Mouse (Mus musculus) forebrain, embryonic 10.5 days (tissue): ENCODE measurements around the gene Igf2bp3. TPM values are rescaled to one million over a fixed set of nuclear protein-coding genes. Genes with fewer than 3 reads are reported as not detected.

Experiments used
- DNase-seq: peaks from one replicate; pipeline ENCODE4 v3.0.0-alpha.2; 2017; ENCODE audit warnings: low spot score; ENCODE audit errors: extremely low spot score
- H3K27ac ChIP-seq: fragments of 300-500 bp; sonication (generic); 2 replicates; pipeline ENCODE4 v1.5.1; 2016; ENCODE audit warnings: mild to moderate bottlenecking
- H3K27me3 ChIP-seq: fragments of 300-500 bp; sonication (generic); 2 replicates; pipeline ENCODE4 v1.6.1; 2016; ENCODE audit warnings: mild to moderate bottlenecking; ENCODE audit not compliant: poor library complexity, severe bottlenecking
- H3K36me3 ChIP-seq: fragments of 300-500 bp; sonication (generic); replicated peaks from 2 replicates; pipeline ENCODE4 v1.6.1; 2016; ENCODE audit warnings: mild to moderate bottlenecking, moderate library complexity
- H3K4me1 ChIP-seq: fragments of 300-500 bp; sonication (generic); 2 replicates; pipeline ENCODE4 v1.6.1; 2016
- H3K4me3 ChIP-seq: fragments of 300-500 bp; sonication (generic); 2 replicates; pipeline ENCODE4 v1.5.1; 2016; ENCODE audit warnings: mild to moderate bottlenecking, moderate library complexity
- H3K9me3 ChIP-seq: fragments of 300-500 bp; sonication (generic); 2 replicates; pipeline ENCODE4 v1.6.1; 2016; ENCODE audit warnings: mild to moderate bottlenecking, moderate library complexity
- WGBS: fragments of 180-500 bp; shearing (Covaris S2); methylation state at CpG from one replicate; pipeline ENCODE4 v1.1.7; 2016; 5-methylcytosine and 5-hydroxymethylcytosine counted together
- polyA plus RNA-seq: library from polyadenylated mRNA; unstranded; fragments of >200 nt; fragmentation: Nextera tagmentation; extraction: Ambion mirVana; gene quantifications from 2 replicates; pipeline ENCODE4 v1.2.1, GENCODE M21; 2016

The Igf2bp3 gene
- polyA plus RNA-seq, 1 experiment from 2014 or later: 128 TPM

GRCm38 (mm10) chr6:49099086-49099485, 115.7 kb downstream of the Igf2bp3 start:
- Histone ChIP-seq H3K4me3 (no peak overlapping the region), H3K36me3 (peaks cover 100% of the 10 kb centered on the region), H3K4me1 (no peaks in the 10 kb centered on the region), H3K27me3 (no peaks in the 10 kb centered on the region), H3K27ac (no peak overlapping the region), H3K9me3 (no peaks in the 10 kb centered on the region)
- no peak for DNase-seq
- WGBS: 86% methylated on average over 1 of the region's 1 CpGs

DNA sequence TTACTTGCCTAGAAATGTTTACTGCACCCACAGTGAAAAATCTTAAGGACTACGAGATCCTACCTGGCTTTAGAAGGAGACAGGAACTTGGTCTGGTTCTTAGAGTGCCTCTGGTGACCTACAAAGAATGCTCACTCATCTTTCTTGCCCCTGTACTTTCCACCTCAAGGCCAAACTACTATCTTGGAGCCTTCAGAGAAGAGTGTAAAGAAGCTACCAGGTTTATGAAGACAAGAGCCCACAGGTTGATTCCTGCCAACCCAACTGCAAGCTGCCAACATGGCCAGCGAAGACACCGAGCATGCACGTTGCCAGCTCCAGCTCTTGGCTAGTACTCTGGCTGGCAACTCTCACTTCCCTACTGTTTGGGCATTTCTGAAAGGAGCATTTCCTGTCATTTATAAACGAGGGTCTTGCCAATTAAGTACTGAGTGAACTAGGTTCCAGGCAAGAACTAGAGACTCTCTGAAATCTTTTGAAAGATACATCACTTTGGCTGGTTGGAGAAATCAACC, 117.1 kb downstream of the Igf2bp3 start:
- H3K27me3 ChIP-seq: no peaks in the 10 kb centered on the region
- H3K27ac ChIP-seq: no peak overlapping the region
- no peak overlapping the region for H3K4me3 ChIP-seq
- H3K36me3 ChIP-seq: peaks cover 100% of the 10 kb centered on the region
- no peaks in the 10 kb centered on the region for H3K4me1 ChIP-seq
- no peak for DNase-seq
- WGBS: 89% methylated on average over 5 of the region's 5 CpGs
- H3K9me3 ChIP-seq: no peaks in the 10 kb centered on the region

GRCm38 (mm10) chr6:49096933-49097461, 117.8 kb downstream of the Igf2bp3 start:
- H3K27ac ChIP-seq: no peak overlapping the region
- peaks cover 100% of the 10 kb centered on the region for H3K36me3 ChIP-seq
- H3K4me3 ChIP-seq: no peak overlapping the region
- 79% methylated on average over 13 of the region's 13 CpGs for WGBS
- no peaks in the 10 kb centered on the region for H3K4me1 ChIP-seq
- H3K27me3 ChIP-seq: no peaks in the 10 kb centered on the region
- DNase-seq: no peak
- no peaks in the 10 kb centered on the region for H3K9me3 ChIP-seq

DNA sequence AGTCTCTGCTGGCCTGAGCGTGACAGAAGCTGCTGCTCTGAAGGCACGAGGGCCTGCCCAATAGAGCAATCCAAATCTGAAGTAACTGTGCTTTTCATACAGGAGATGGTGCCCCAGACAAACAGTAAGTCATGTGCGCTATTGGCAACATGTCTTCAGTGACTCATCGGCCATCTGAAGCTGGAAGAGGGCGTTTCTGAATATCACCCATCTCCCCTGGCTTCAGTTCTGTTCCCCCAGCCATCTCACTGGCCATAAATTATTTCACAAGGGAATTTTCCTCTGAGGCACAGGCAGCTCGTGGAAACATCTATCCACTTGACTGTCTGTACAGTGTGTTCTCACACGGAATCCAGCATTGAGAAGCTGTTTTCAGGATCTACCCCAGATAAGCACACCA, 118.3 kb downstream of the Igf2bp3 start:
- 96% methylated on average over 7 of the region's 7 CpGs for WGBS

DNA sequence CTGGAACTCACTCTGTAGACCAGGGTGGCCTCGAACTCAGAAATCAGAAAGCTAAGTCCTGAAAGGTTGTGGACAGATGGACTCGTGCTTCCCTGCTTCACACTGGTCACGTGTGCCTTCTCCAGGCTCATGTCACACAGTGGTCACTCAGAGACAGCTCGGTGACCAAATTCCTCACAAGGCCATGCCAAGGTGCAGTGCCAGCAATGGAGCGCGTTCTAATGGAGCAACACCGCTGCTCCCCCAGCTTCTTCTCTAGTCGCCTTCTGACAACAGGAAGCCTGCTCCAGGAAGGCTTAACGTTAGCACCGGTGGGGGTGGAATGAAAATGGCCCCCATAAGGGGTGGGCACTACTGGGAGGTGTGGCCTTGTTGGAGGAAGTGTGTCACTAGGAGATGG, 119.8 kb downstream of the Igf2bp3 start:
- Histone ChIP-seq H3K27ac (no peak overlapping the region), H3K4me3 (no peak overlapping the region), H3K9me3 (no peaks in the 10 kb centered on the region), H3K36me3 (peaks cover 100% of the 10 kb centered on the region), H3K4me1 (no peaks in the 10 kb centered on the region), H3K27me3 (no peaks in the 10 kb centered on the region)
- no peak for DNase-seq
- 91% methylated on average over 10 of the region's 10 CpGs for WGBS

More for the DNA sequence above, 118.3 kb downstream of the Igf2bp3 start:
- no peak overlapping the region for H3K27ac ChIP-seq
- H3K4me3 ChIP-seq: no peak overlapping the region
- H3K4me1 ChIP-seq: no peaks in the 10 kb centered on the region
- H3K36me3 ChIP-seq: peaks cover 100% of the 10 kb centered on the region
- no peak for DNase-seq
- H3K27me3 ChIP-seq: no peaks in the 10 kb centered on the region
- H3K9me3 ChIP-seq: no peaks in the 10 kb centered on the region

GRCm38 (mm10) chr6:49083008-49083407, 131.7 kb downstream of the Igf2bp3 start:
- H3K27ac ChIP-seq: no peak overlapping the region
- H3K4me3 ChIP-seq: no peak overlapping the region
- 95% methylated on average over 4 of the region's 4 CpGs for WGBS
- no peaks in the 10 kb centered on the region for H3K27me3 ChIP-seq
- no peaks in the 10 kb centered on the region for H3K4me1 ChIP-seq
- peaks cover 78% of the 10 kb centered on the region for H3K36me3 ChIP-seq
- H3K9me3 ChIP-seq: no peaks in the 10 kb centered on the region
- no peak for DNase-seq

DNA sequence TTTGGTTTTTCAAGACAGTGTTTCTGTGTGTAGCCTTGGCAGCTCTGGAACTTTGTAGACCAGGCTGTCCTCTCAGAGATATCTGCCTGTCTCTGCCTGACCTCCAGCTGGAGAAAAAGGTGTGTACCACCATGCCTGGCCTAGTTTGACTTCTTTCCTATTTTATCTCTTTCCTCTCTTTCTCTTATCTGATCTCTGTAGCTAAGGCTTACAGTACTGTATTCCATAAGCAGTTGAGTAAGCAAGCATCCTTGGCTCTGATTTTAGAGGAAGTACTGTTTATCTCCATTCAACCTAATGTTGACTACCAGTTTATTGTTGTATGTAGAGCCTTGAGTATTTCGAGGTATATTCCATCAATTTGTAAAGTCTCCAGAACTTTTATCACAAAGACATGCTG, 135.4 kb downstream of the Igf2bp3 start:
- no peak for DNase-seq
- 86% methylated on average over 1 of the region's 1 CpGs for WGBS
- peaks cover 14% of the 10 kb centered on the region for H3K4me1 ChIP-seq

GRCm38 (mm10) chr6:49077894-49078293, 136.9 kb downstream of the Igf2bp3 start:
- Histone ChIP-seq H3K27me3 (no peaks in the 10 kb centered on the region), H3K9me3 (no peaks in the 10 kb centered on the region), H3K4me1 (peaks cover 22% of the 10 kb centered on the region), H3K4me3 (no peak overlapping the region), H3K36me3 (peaks cover 33% of the 10 kb centered on the region), H3K27ac (no peak overlapping the region)
- 88% methylated on average over 2 of the region's 2 CpGs for WGBS
- DNase-seq: no peak

More for the DNA sequence above, 135.4 kb downstream of the Igf2bp3 start:
- Histone ChIP-seq H3K36me3 (peaks cover 47% of the 10 kb centered on the region), H3K27ac (no peak overlapping the region), H3K9me3 (no peaks in the 10 kb centered on the region), H3K4me3 (no peak overlapping the region), H3K27me3 (no peaks in the 10 kb centered on the region)

GRCm38 (mm10) chr6:49074117-49074490, 140.7 kb downstream of the Igf2bp3 start:
- Histone ChIP-seq H3K9me3 (no peaks in the 10 kb centered on the region), H3K36me3 (peaks cover 12% of the 10 kb centered on the region; the same call in 1 of the 2 replicates), H3K4me3 (peak overlapping the region; percentile 97), H3K27ac (peak overlapping the region; percentile 92), H3K27me3 (no peaks in the 10 kb centered on the region), H3K4me1 (peaks cover 22% of the 10 kb centered on the region)
- WGBS: 1% methylated on average over 19 of the region's 19 CpGs
- no peak for DNase-seq

GRCm38 (mm10) chr6:49073304-49074116, 141.2 kb downstream of the Igf2bp3 start, which contains the start of gene Malsu1:
Malsu1 (plus strand) TSS chr6:49073795.
- under 1% methylated on average over 49 of the region's 49 CpGs for WGBS
- Histone ChIP-seq H3K9me3 (no peaks in the 10 kb centered on the region), H3K4me3 (peak within 1 kb of the TSS; percentile 97), H3K36me3 (peaks cover 9% of the 10 kb centered on the region; the same call in 1 of the 2 replicates), H3K27me3 (no peaks in the 10 kb centered on the region), H3K27ac (peak within 1 kb of the TSS; percentile 92), H3K4me1 (peaks cover 22% of the 10 kb centered on the region)
- DNase-seq: peak; percentile 96

DNA sequence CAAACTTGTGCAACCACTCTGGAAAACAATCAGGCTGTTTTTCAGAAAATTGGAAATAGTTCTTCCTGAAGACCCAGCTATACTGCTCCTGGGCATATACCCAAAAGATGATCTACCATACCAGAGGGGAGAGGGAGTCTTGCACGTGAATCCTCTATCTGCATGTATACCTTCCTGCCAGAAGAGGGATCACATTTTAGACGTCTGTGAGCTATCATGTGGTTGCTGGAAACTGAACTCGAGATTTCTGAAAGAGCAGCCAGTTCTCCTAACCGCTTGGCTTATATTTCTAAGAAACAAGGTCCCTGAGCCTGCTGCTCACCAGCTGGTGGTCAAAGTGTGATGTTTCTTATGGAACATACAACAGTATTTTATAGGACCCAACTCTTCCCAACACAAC, 146.4 kb downstream of the Igf2bp3 start:
- Histone ChIP-seq H3K27me3 (no peaks in the 10 kb centered on the region), H3K4me1 (peaks cover 5% of the 10 kb centered on the region), H3K27ac (no peak overlapping the region), H3K4me3 (no peak overlapping the region), H3K9me3 (no peaks in the 10 kb centered on the region), H3K36me3 (no peaks in the 10 kb centered on the region)
- DNase-seq: no peak
- WGBS: 55% methylated on average over 4 of the region's 4 CpGs

GRCm38 (mm10) chr6:49057053-49058021, 157.4 kb downstream of the Igf2bp3 start:
- H3K4me1 ChIP-seq: peaks cover 45% of the 10 kb centered on the region
- WGBS: 40% methylated on average over 8 of the region's 8 CpGs
- no peak overlapping the region for H3K27ac ChIP-seq
- peaks cover 10% of the 10 kb centered on the region for H3K27me3 ChIP-seq
- H3K9me3 ChIP-seq: 0 out of 2 replicates have a peak, but pooled peaks cover 4% of the 10 kb centered on the region
- peak; percentile 55 for DNase-seq
- no peak overlapping the region for H3K4me3 ChIP-seq
- no peaks in the 10 kb centered on the region for H3K36me3 ChIP-seq
